Mouse (Mus musculus): Measurements from ENCODE around the gene Atg4a. TPM values are rescaled to one million over a fixed set of nuclear protein-coding genes. Genes with fewer than 3 reads are reported as not detected.

Atg4a gene
- 1.4 TPM in 1 of 2 replicates, not detected in the other for polyA plus RNA-seq (2012; ENCODE audit: insufficient read depth, low replicate concordance)

DNA sequence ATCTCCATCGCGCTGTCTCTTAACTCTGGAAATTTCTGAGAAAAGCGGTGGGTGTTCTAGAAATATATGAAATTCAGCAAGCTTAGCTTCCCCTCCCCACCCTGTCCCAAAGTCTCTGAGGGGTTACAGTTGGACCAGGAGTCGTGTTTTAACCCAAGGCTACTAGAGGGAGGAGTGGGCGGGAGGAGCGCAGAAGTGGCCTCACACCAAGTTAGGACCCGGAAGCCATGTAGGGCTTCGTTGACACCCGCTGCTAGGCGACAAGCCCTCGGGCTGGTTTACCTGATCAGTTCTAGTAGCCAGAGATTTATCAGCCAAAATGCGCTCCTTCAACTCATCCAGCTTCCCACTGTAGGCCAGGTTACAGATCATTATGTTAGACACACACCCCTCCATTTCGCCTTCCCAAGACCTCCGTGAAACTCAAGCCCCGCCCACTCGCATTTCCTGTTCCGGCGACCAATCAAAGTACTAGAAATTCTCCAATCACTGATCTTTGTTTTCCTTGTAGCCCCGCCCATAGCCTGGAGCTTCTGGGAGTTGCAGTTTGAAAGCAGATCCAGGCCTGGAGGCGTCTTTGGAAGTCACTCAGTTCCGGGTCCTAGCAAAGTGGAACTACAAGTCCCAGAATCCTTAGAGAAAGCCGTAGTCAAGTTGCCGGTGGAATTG is at the start of gene Atg4a, which contains the start of gene Psmd10:
Gene Atg4a (plus strand): TSS at position 636 of the 669 bp plus-strand sequence.
Gene Psmd10 (minus strand): TSS at position 457 of the 669 bp plus-strand sequence.
- H3K36me3 ChIP-seq (replicated peaks; ENCODE audit: low read length) = peaks cover 21% of the 10 kb centered on the region
- no peaks in the 10 kb centered on the region for H3K4me1 ChIP-seq
- H3K4me3 ChIP-seq (replicated peaks) = peak within 1 kb of the TSS; percentile 93
- H3K27me3 ChIP-seq (replicated peaks) = no peaks in the 10 kb centered on the region
- no peak for TF ChIP-seq FLI1 (IDR thresholded peaks at IDR 0.05; ENCODE audit: low read length)
- no peak for TF ChIP-seq GATA1 (IDR thresholded peaks at IDR 0.05; ENCODE audit: borderline replicate concordance, low read length)
- H3K9me3 ChIP-seq = no peaks in the 10 kb centered on the region

DNA sequence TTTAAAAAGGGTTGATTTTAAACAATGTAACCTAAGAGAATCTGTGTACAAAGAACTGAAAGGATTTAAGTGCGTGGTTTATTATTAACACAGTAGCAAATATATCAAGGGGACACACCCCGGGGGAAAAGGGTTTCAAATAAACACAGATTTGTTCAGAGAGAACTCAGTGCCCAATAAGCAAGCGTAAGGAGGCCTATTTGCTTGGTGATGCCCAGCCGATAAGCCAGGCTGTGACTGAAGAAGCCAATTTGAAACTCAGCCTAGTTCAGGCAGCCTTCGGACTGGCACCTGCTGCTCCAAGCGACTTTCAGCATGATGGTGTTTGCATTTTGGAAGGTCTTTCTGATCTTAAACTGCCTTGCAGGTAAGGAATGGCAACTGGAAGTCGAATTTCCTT is 49.3 kb upstream of the Atg4a start, which contains the start of gene Vsig1:
Gene Vsig1 (plus strand): TSS at position 249 of the 400 bp plus-strand sequence.
- no peaks in the 10 kb centered on the region for H3K36me3 ChIP-seq (replicated peaks; ENCODE audit: low read length)
- peaks cover 5% of the 10 kb centered on the region for H3K27me3 ChIP-seq (replicated peaks)
- no peaks in the 10 kb centered on the region for H3K9me3 ChIP-seq
- no peak for TF ChIP-seq FLI1 (IDR thresholded peaks at IDR 0.05; ENCODE audit: low read length)
- TF ChIP-seq GATA1 (IDR thresholded peaks at IDR 0.05; ENCODE audit: borderline replicate concordance, low read length) = no peak
- no peak within 1 kb of the TSS for H3K4me3 ChIP-seq (replicated peaks)
- no peaks in the 10 kb centered on the region for H3K4me1 ChIP-seq

GRCm38 (mm10) chrX:140921321-140921720 is 35.4 kb upstream of the Atg4a start:
- Histone ChIP-seq H3K27me3 (replicated peaks) (peaks cover 26% of the 10 kb centered on the region), H3K4me3 (replicated peaks) (no peak overlapping the region), H3K9me3 (no peaks in the 10 kb centered on the region), H3K36me3 (replicated peaks; ENCODE audit: low read length) (no peaks in the 10 kb centered on the region), H3K4me1 (no peaks in the 10 kb centered on the region)
- no peak for TF ChIP-seq GATA1 (IDR thresholded peaks at IDR 0.05; ENCODE audit: borderline replicate concordance, low read length)
- no peak for TF ChIP-seq FLI1 (IDR thresholded peaks at IDR 0.05; ENCODE audit: low read length)

GRCm38 (mm10) chrX:140932066-140932465 is 24.6 kb upstream of the Atg4a start:
- H3K36me3 ChIP-seq (replicated peaks; ENCODE audit: low read length) = no peaks in the 10 kb centered on the region
- H3K4me3 ChIP-seq (replicated peaks) = no peak overlapping the region
- H3K4me1 ChIP-seq = no peaks in the 10 kb centered on the region; the same call in 1 of the 2 replicates
- H3K27me3 ChIP-seq (replicated peaks) = peaks cover 15% of the 10 kb centered on the region
- no peak for TF ChIP-seq GATA1 (IDR thresholded peaks at IDR 0.05; ENCODE audit: borderline replicate concordance, low read length)
- no peak for TF ChIP-seq FLI1 (IDR thresholded peaks at IDR 0.05; ENCODE audit: low read length)
- H3K9me3 ChIP-seq = no peaks in the 10 kb centered on the region

GRCm38 (mm10) chrX:140933263-140933662 is 23.4 kb upstream of the Atg4a start:
- H3K4me3 ChIP-seq (replicated peaks) = no peak overlapping the region
- H3K27me3 ChIP-seq (replicated peaks) = peaks cover 19% of the 10 kb centered on the region
- H3K36me3 ChIP-seq (replicated peaks; ENCODE audit: low read length) = no peaks in the 10 kb centered on the region
- H3K4me1 ChIP-seq = no peaks in the 10 kb centered on the region; the same call in 1 of the 2 replicates
- no peak for TF ChIP-seq GATA1 (IDR thresholded peaks at IDR 0.05; ENCODE audit: borderline replicate concordance, low read length)
- TF ChIP-seq FLI1 (IDR thresholded peaks at IDR 0.05; ENCODE audit: low read length) = no peak
- no peaks in the 10 kb centered on the region for H3K9me3 ChIP-seq

DNA sequence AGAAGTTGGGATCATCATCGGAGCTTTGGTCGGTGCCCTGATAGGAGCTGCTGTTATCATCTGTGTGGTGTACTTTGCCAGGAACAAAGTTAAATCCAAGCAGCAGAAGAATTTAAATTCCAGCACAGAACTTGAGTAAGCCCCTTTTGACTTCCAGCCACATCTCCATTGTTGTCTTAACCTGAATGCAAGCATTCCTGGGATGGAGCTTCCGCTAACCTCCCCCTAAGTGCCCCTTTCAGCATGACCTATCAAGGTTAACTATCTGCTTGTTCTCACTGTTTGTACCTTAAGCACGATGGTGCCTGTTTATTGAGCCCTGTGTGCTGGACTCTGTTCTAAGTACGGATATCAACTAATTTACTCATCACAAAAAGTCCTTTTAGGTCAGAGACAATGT is 20.4 kb upstream of the Atg4a start:
- Histone ChIP-seq H3K27me3 (replicated peaks) (peaks cover 19% of the 10 kb centered on the region), H3K36me3 (replicated peaks; ENCODE audit: low read length) (no peaks in the 10 kb centered on the region), H3K9me3 (no peaks in the 10 kb centered on the region), H3K4me3 (replicated peaks) (no peak overlapping the region), H3K4me1 (no peaks in the 10 kb centered on the region; the same call in 1 of the 2 replicates)
- no peak for TF ChIP-seq GATA1 (IDR thresholded peaks at IDR 0.05; ENCODE audit: borderline replicate concordance, low read length)
- no peak for TF ChIP-seq FLI1 (IDR thresholded peaks at IDR 0.05; ENCODE audit: low read length)

DNA sequence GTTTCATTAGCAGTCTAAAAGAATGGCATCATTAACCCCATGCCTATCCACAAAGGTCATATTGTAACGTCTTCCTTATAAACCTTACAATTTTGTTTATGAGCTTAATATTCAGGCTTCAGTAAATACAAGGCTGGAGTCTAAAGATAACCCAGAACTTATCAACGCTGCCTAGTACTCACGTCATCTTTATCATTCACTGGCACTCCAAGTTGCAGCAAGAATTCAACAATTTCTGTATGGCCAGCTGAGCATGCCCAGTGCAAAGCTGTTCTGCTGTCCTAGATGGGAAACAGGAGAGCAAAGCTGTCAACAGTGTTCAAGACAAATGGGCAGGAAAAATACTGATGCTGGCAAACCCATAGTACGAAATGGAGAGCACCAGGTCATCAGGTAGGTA is 3.1 kb upstream of the Atg4a start:
- TF ChIP-seq GATA1 (IDR thresholded peaks at IDR 0.05; ENCODE audit: borderline replicate concordance, low read length) (no peak), FLI1 (IDR thresholded peaks at IDR 0.05; ENCODE audit: low read length) (no peak)

GRCm38 (mm10) chrX:140956959-140957358 is 252 bp downstream of the Atg4a start:
- TF ChIP-seq GATA1 (IDR thresholded peaks at IDR 0.05; ENCODE audit: borderline replicate concordance, low read length) (no peak), FLI1 (IDR thresholded peaks at IDR 0.05; ENCODE audit: low read length) (no peak)

More for the DNA sequence above, 3.1 kb upstream of the Atg4a start:
- H3K27me3 ChIP-seq (replicated peaks) = no peaks in the 10 kb centered on the region
- H3K4me1 ChIP-seq = no peaks in the 10 kb centered on the region
- H3K9me3 ChIP-seq = no peaks in the 10 kb centered on the region
- H3K36me3 ChIP-seq (replicated peaks; ENCODE audit: low read length) = peaks cover 48% of the 10 kb centered on the region
- H3K4me3 ChIP-seq (replicated peaks) = no peak overlapping the region

DNA sequence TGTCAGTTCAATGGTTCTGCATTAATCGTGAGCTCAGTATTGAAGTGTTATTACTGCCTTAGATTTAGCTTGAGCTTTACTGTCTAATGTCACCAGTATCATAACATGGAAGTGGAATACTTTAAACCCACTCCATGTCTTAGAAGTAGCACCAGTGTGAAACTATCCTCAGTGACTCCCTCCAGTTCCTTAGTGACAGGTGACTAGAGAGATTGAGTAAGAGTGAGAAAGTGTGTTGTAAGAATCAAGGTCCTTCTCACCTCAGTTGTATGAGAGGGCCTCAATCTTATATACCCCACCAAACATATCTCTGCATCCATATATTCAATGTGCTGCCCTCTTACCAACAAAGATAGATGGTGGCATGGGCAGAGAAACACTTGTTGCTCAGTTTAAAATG is 22.2 kb downstream of the Atg4a start:
- peaks cover 31% of the 10 kb centered on the region for H3K4me1 ChIP-seq
- no peak overlapping the region for H3K4me3 ChIP-seq (replicated peaks)
- H3K27me3 ChIP-seq (replicated peaks) = peaks cover 10% of the 10 kb centered on the region
- no peaks in the 10 kb centered on the region for H3K36me3 ChIP-seq (replicated peaks; ENCODE audit: low read length)
- H3K9me3 ChIP-seq = no peaks in the 10 kb centered on the region
- TF ChIP-seq FLI1 (IDR thresholded peaks at IDR 0.05; ENCODE audit: low read length) = no peak
- no peak for TF ChIP-seq GATA1 (IDR thresholded peaks at IDR 0.05; ENCODE audit: borderline replicate concordance, low read length)

More at GRCm38 (mm10) chrX:140956959-140957358, 252 bp downstream of the Atg4a start:
- no peaks in the 10 kb centered on the region for H3K9me3 ChIP-seq
- H3K4me3 ChIP-seq (replicated peaks) = peak overlapping the region; percentile 93
- H3K4me1 ChIP-seq = no peaks in the 10 kb centered on the region
- no peaks in the 10 kb centered on the region for H3K27me3 ChIP-seq (replicated peaks)
- peaks cover 16% of the 10 kb centered on the region for H3K36me3 ChIP-seq (replicated peaks; ENCODE audit: low read length)

GRCm38 (mm10) chrX:140979546-140979945 is 22.8 kb downstream of the Atg4a start:
- no peaks in the 10 kb centered on the region for H3K36me3 ChIP-seq (replicated peaks; ENCODE audit: low read length)
- peaks cover 10% of the 10 kb centered on the region for H3K27me3 ChIP-seq (replicated peaks)
- H3K9me3 ChIP-seq = no peaks in the 10 kb centered on the region
- no peak overlapping the region for H3K4me3 ChIP-seq (replicated peaks)
- H3K4me1 ChIP-seq = peaks cover 32% of the 10 kb centered on the region
- no peak for TF ChIP-seq GATA1 (IDR thresholded peaks at IDR 0.05; ENCODE audit: borderline replicate concordance, low read length)
- TF ChIP-seq FLI1 (IDR thresholded peaks at IDR 0.05; ENCODE audit: low read length) = no peak
